ENCODE assay signal across 8 mouse cellular contexts in the genomic region with DNA sequence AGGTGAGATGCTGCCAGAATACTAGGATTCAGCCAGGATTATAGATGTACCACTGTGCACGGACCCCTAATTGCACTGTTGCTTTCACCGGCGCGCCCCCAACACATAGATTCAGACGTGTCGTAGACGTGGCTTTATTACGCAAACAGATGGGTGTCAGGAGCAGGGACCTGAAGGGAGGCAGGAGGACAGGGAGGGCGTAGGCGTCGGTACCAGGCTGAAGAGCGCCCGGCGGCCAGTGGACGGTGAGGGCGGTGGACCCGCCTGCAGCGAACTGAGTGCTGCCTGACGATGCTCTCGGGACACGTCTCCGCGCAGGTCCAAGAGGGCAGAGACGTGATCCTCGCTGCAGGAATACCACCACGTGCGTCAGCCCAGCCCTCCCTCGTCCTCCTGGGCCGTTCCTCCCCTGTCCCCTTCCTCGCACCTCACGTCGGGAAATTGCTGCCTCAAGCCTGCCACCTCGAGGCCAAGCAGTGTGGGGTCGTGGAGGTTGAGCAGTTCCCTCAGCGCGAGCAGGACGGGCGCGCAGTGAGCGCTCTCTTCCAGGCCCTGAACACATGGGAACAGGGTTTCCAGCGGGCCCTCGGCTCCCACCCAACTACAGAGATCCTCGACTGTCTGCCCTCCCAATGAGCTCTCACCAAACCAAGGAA. TPM values are rescaled to one million over a fixed set of nuclear protein-coding genes. Genes with fewer than 3 reads are reported as not detected.
DNase-seq lines count a peak whose midpoint lies in the region; ATAC-seq and TF ChIP-seq lines count a peak whose summit lies in the region.

A gene (minus strand): TSS at position 60 of the 656 bp plus-strand sequence.

- H3K4me2 ChIP-seq in forebrain, embryonic 16.5 days (ENCODE audit: low read length), result peak within 1 kb of the TSS; percentile 84
- peak within 1 kb of the TSS; percentile 77 for H3K4me2 ChIP-seq in neural tube, embryonic 15.5 days

- 1% methylated on average over 43 of the region's 43 CpGs for WGBS in forebrain, embryonic 16.5 days
- WGBS in lung, adult 2 months, result 8% methylated on average over 43 of the region's 43 CpGs
- WGBS in neural tube, embryonic 15.5 days, result under 1% methylated on average over 34 of the region's 43 CpGs

- peak within 1 kb of the TSS; percentile 59 for H3K9ac ChIP-seq in forebrain, embryonic 16.5 days (replicated peaks; ENCODE audit: low read depth, low read length)
- H3K9ac ChIP-seq in neural tube, embryonic 15.5 days (replicated peaks), result peak within 1 kb of the TSS; percentile 61

- H3K4me1 ChIP-seq in forebrain, embryonic 16.5 days (replicated peaks; ENCODE audit: control insufficient read depth, insufficient read depth, low read length), result peaks cover 50% of the 10 kb centered on the region
- peaks cover 12% of the 10 kb centered on the region for H3K4me1 ChIP-seq in lung, adult 2 months (ENCODE audit: control insufficient read depth, insufficient read depth, low read length)
- peaks cover 56% of the 10 kb centered on the region for H3K4me1 ChIP-seq in neural tube, embryonic 15.5 days

- TF ChIP-seq POLR2A in lung, adult 2 months (IDR thresholded peaks at IDR 0.05; ENCODE audit: borderline replicate concordance, extremely low read depth, low read depth, low read length), result no peak

- DNase-seq in lung, adult 18-20 months, result peak; percentile 37 to 47
- no peak for DNase-seq in lung, postnatal 25 days (ENCODE audit: low spot score)
- peak; percentile 70 to 75 for DNase-seq in cerebellum, adult 18-20 months
- peak; percentile 32 to 50 for DNase-seq in kidney, postnatal 36 days
- DNase-seq in lung, adult 2 months, result peak; percentile 36
- no peak for DNase-seq in urinary bladder, adult 18-20 months (ENCODE audit: low spot score in 2 of 2)

- H3K27ac ChIP-seq in forebrain, embryonic 16.5 days (ENCODE audit: low read length), result peak within 1 kb of the TSS; percentile 91
- H3K27ac ChIP-seq in neural tube, embryonic 15.5 days (replicated peaks), result peak within 1 kb of the TSS; percentile 94

- no peak; the same call in 1 of the 2 replicates for TF ChIP-seq CTCF in lung, adult 2 months (IDR thresholded peaks at IDR 0.05; ENCODE audit: insufficient read depth, low read length)

- peak; percentile 16 for ATAC-seq in forebrain, embryonic 16.5 days
- ATAC-seq in neural tube, embryonic 15.5 days (ENCODE audit: low FRiP score), result peak; percentile 23

- H3K36me3 ChIP-seq in forebrain, embryonic 16.5 days (ENCODE audit: control insufficient read depth, insufficient read depth), result no peaks in the 10 kb centered on the region
- H3K36me3 ChIP-seq in neural tube, embryonic 15.5 days, result peaks cover 9% of the 10 kb centered on the region; the same call in 1 of the 2 replicates

- H3K27me3 ChIP-seq in forebrain, embryonic 16.5 days (replicated peaks; ENCODE audit: control insufficient read depth, insufficient read depth, low read length), result no peaks in the 10 kb centered on the region
- H3K27me3 ChIP-seq in neural tube, embryonic 15.5 days (replicated peaks), result no peaks in the 10 kb centered on the region

- H3K4me3 ChIP-seq in forebrain, embryonic 16.5 days (replicated peaks; ENCODE audit: low read length), result peak within 1 kb of the TSS; percentile 61
- peak within 1 kb of the TSS; percentile 75 for H3K4me3 ChIP-seq in lung, adult 2 months (replicated peaks; ENCODE audit: extremely low read depth, low read depth, low read length)
- peak within 1 kb of the TSS; percentile 58 for H3K4me3 ChIP-seq in neural tube, embryonic 15.5 days (replicated peaks)

- no peaks in the 10 kb centered on the region for H3K9me3 ChIP-seq in forebrain, embryonic 16.5 days (ENCODE audit: control insufficient read depth, low read length)
- H3K9me3 ChIP-seq in neural tube, embryonic 15.5 days (replicated peaks), result no peaks in the 10 kb centered on the region

RNA-seq across cellular contexts. Expression of the gene that starts here (rescaled TPM):
- polyA plus RNA-seq in forebrain, embryonic 16.5 days (2015; fragmentation: Nextera tagmentation; extraction: Ambion mirVana), result 110 and 125 TPM in 2 replicates
- 4.2 and 6.0 TPM in 2 replicates for polyA plus RNA-seq in lung, adult 2 months (2012; rRNA removed)
- 104 and 122 TPM in 2 replicates for polyA plus RNA-seq in neural tube, embryonic 15.5 days (2015; fragmentation: Nextera tagmentation; extraction: Ambion mirVana)

Comparison
In these comparisons a context has a peak if more than half of its experiments do, and no peak if none do; other contexts are left out.
1. RNA of the gene that starts here (polyA plus RNA-seq): 110 to 125 TPM in forebrain, embryonic 16.5 days and 104 to 122 TPM in neural tube, embryonic 15.5 days; 4.2 to 6.0 TPM in lung, adult 2 months; every median in the first group is over 10 times any median in the second.
2. DNase-seq: peak in lung, adult 18-20 months (2 of 2), cerebellum, adult 18-20 months (2 of 2), kidney, postnatal 36 days (2 of 2) and lung, adult 2 months (single experiment); none in lung, postnatal 25 days (single experiment) and urinary bladder, adult 18-20 months (0 of 2).
3. Peak in every context shown above with its lines, with median percentiles within 50 percentile points of each other: H3K4me3 ChIP-seq.